Comparison of ENCODE assay signal across 12 mouse cellular contexts in the genomic region with DNA sequence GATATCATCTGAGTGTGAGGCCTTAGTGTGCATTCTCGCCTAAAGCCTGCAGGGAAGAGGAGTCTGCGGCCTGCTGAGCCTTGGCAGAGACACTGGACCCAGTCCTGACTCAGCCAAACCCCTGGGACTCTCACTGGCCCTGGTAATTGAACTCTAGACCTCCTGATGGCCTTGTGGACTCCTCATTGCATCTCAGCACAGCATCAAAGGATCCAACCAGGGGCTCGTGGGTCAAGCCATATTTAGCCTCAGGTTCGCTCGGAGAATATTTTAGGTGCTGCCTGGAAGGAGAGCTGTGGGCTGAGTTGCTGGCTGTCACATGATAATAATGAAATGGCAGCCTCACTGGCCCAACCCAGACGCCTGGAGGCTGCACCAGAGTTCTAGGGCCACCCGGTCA.
"Had no signal": no experiment of that assay in that cellular context is flagged by ENCODE, and none has a peak within 500 bp of the region (broad histone marks: within the 10 kb centered on the region; RNA-seq: fewer than 3 reads in every experiment).

No protein-coding gene starts in this region.

- H3K27ac ChIP-seq: kidney, postnatal 0 days; layer of hippocampus, adult 2 months; limb, embryonic 13.5 days; liver, embryonic 14.5 days; midbrain, embryonic 15.5 days; neural tube, embryonic 13.5 days had no signal

- H3K4me3 ChIP-seq: layer of hippocampus, adult 2 months; limb, embryonic 13.5 days; midbrain, embryonic 15.5 days; neural tube, embryonic 13.5 days had no signal

- DNase-seq: kidney, adult 8-10 months; kidney, postnatal 4 days; lung, adult 2 months; lung, postnatal 14 days; retina, postnatal 1 day; thymus, postnatal 4 days had no signal

- H3K9ac ChIP-seq: limb, embryonic 13.5 days; liver, embryonic 14.5 days; midbrain, embryonic 15.5 days; neural tube, embryonic 13.5 days had no signal

- H3K9me3 ChIP-seq: limb, embryonic 13.5 days; midbrain, embryonic 15.5 days; neural tube, embryonic 13.5 days had no signal

- H3K36me3 ChIP-seq: limb, embryonic 13.5 days; midbrain, embryonic 15.5 days; neural tube, embryonic 13.5 days had no signal

- ATAC-seq: midbrain, embryonic 15.5 days had no signal

- H3K4me2 ChIP-seq: limb, embryonic 13.5 days; midbrain, embryonic 15.5 days; neural tube, embryonic 13.5 days had no signal
